Mouse (Mus musculus) bone marrow, adult 2 months (tissue): ENCODE measurements around the gene Jpt2.

Source experiments
- CTCF ChIP-seq: fragments of 200-500 bp; IDR thresholded peaks from 2 replicates; pipeline ENCODE4 v1.5.1; 2011; ENCODE audit warnings: low read length, control low read depth; ENCODE audit not compliant: control insufficient read depth, insufficient read depth
- POLR2A ChIP-seq: fragments of 200-500 bp; IDR thresholded peaks from 2 replicates; pipeline ENCODE4 v1.6.1; 2011; ENCODE audit warnings: low read depth, mild to moderate bottlenecking, control low read depth, low read length, borderline replicate concordance; ENCODE audit not compliant: control insufficient read depth

DNA sequence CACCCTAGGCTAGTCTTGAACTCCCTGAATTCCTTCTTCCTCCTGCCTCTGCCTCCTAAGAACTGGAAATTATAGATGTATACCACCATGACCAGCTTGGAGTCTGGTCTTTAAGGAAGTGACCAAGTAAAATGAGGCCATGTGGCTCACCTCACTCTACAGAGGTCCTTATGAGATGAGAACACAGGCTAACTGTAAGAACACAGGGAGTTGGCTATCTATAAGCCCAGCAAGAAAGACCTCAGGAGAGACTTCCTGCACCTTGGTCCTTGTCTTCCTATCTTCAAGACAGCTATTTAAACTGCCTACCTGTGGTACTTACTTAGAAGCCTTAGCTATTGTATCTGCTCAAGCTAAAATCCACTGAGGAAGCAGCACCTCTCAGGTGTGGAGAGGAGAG lies 46.5 kb downstream of the Jpt2 start:
- TF ChIP-seq CTCF (no peak), POLR2A (no peak)
